Mouse (Mus musculus): ENCODE measurements around the gene Olfr1506. TPM values are rescaled to one million over a fixed set of nuclear protein-coding genes. Genes with fewer than 3 reads are reported as not detected.

Gene Olfr1506
- polyA plus RNA-seq, 1 experiment from 2014 or later: not detected

Other genes with a start within 250 kb of the Olfr1506 start
- gene Olfr1261, start 233.3 kb downstream of the Olfr1506 start, polyA plus RNA-seq (2014; fragmentation: Nextera tagmentation; extraction: Ambion mirVana): not detected in 2 replicates
- gene Olfr1262, start 224.3 kb downstream of the Olfr1506 start, polyA plus RNA-seq (2014; fragmentation: Nextera tagmentation; extraction: Ambion mirVana): not detected in 2 replicates
- not detected in 2 replicates for gene Olfr1263, start 212.4 kb downstream of the Olfr1506 start, polyA plus RNA-seq (2014; fragmentation: Nextera tagmentation; extraction: Ambion mirVana)
- gene Olfr1264, start 198.9 kb downstream of the Olfr1506 start, polyA plus RNA-seq (2014; fragmentation: Nextera tagmentation; extraction: Ambion mirVana): not detected in 2 replicates
- gene Olfr1265, start 189.2 kb downstream of the Olfr1506 start, polyA plus RNA-seq (2014; fragmentation: Nextera tagmentation; extraction: Ambion mirVana): not detected in 2 replicates
- not detected in 2 replicates for gene Olfr140, start 160.9 kb downstream of the Olfr1506 start, polyA plus RNA-seq (2014; fragmentation: Nextera tagmentation; extraction: Ambion mirVana)
- gene Olfr1269, start 103.1 kb downstream of the Olfr1506 start, polyA plus RNA-seq (2014; fragmentation: Nextera tagmentation; extraction: Ambion mirVana): not detected in 2 replicates
- gene Olfr32, start 82.2 kb downstream of the Olfr1506 start, polyA plus RNA-seq (2014; fragmentation: Nextera tagmentation; extraction: Ambion mirVana): not detected in 2 replicates
- gene Olfr1270, start 71.4 kb downstream of the Olfr1506 start, polyA plus RNA-seq (2014; fragmentation: Nextera tagmentation; extraction: Ambion mirVana): not detected in 2 replicates
- gene Olfr142, start 33.1 kb upstream of the Olfr1506 start, polyA plus RNA-seq (2014; fragmentation: Nextera tagmentation; extraction: Ambion mirVana): not detected in 2 replicates
- not detected in 2 replicates for gene Olfr1271, start 46.5 kb upstream of the Olfr1506 start, polyA plus RNA-seq (2014; fragmentation: Nextera tagmentation; extraction: Ambion mirVana)
- gene Olfr1272, start 68.3 kb upstream of the Olfr1506 start, polyA plus RNA-seq (2014; fragmentation: Nextera tagmentation; extraction: Ambion mirVana): not detected in 2 replicates
- gene Gm13769, start 97.7 kb upstream of the Olfr1506 start, polyA plus RNA-seq (2014; fragmentation: Nextera tagmentation; extraction: Ambion mirVana): not detected in 2 replicates
- gene Olfr1274-ps, start 174.2 kb upstream of the Olfr1506 start, polyA plus RNA-seq (2014; fragmentation: Nextera tagmentation; extraction: Ambion mirVana): not detected in 2 replicates

All from neural tube, embryonic 14.5 days (tissue).